Mouse (Mus musculus) ES-Bruce4 (cell line): Measurements from ENCODE around the gene Ajm1. TPM values are rescaled to one million over a fixed set of nuclear protein-coding genes. Genes with fewer than 3 reads are reported as not detected.

Experiments used
- H3K27ac ChIP-seq: 2 replicates; pipeline ENCODE4 v1.5.1; 2012; ENCODE audit warnings: low read length, inconsistent platforms; ENCODE audit not compliant: insufficient read depth
- H3K27me3 ChIP-seq: 2 replicates; pipeline ENCODE4 v1.6.1; 2012; ENCODE audit warnings: mild to moderate bottlenecking, low read length, inconsistent platforms; ENCODE audit not compliant: control insufficient read depth, poor library complexity, insufficient read depth, severe bottlenecking
- H3K36me3 ChIP-seq: 2 replicates; pipeline ENCODE4 v1.6.1; 2012; ENCODE audit warnings: inconsistent platforms, mild to moderate bottlenecking, low read length, moderate library complexity; ENCODE audit not compliant: control insufficient read depth, poor library complexity, insufficient read depth, severe bottlenecking
- H3K4me1 ChIP-seq: one replicate; pipeline ENCODE4 v1.8.1; 2011; ENCODE audit warnings: low read length; ENCODE audit not compliant: control insufficient read depth, insufficient read depth
- H3K4me3 ChIP-seq: 2 replicates; pipeline ENCODE4 v1.5.1; 2011; ENCODE audit warnings: low read depth, mild to moderate bottlenecking, low read length
- H3K9ac ChIP-seq: 2 replicates; pipeline ENCODE4 v1.6.1; 2012; ENCODE audit warnings: low read depth, mild to moderate bottlenecking, inconsistent platforms; ENCODE audit not compliant: poor library complexity, severe bottlenecking
- H3K9me3 ChIP-seq: replicated peaks from 2 replicates; pipeline ENCODE4 v1.6.1; 2012; ENCODE audit warnings: mild to moderate bottlenecking, low read length, inconsistent platforms; ENCODE audit not compliant: control insufficient read depth, poor library complexity, insufficient read depth, severe bottlenecking
- CTCF ChIP-seq: IDR thresholded peaks from one replicate; pipeline ENCODE4 v1.8.1; 2011; ENCODE audit warnings: low read depth, low read length
- EP300 ChIP-seq: IDR thresholded peaks from 2 replicates; pipeline ENCODE4 v1.6.1; 2011; ENCODE audit warnings: low read depth, low read length; ENCODE audit not compliant: insufficient read depth
- POLR2A ChIP-seq: IDR thresholded peaks from one replicate; pipeline ENCODE4 v1.8.1; 2011; ENCODE audit warnings: low read length; ENCODE audit not compliant: insufficient read depth
- polyA plus RNA-seq: library from polyadenylated mRNA; stranded (reverse); fragments of >200 nt; gene quantifications from 2 replicates; pipeline ENCODE4 v1.2.4, GENCODE M21; 2011; ENCODE audit warnings: low read depth; ENCODE audit not compliant: missing spikeins, insufficient read depth, insufficient read length

Ajm1 gene
- polyA plus RNA-seq, 1 experiment, result 0.70 TPM

DNA sequence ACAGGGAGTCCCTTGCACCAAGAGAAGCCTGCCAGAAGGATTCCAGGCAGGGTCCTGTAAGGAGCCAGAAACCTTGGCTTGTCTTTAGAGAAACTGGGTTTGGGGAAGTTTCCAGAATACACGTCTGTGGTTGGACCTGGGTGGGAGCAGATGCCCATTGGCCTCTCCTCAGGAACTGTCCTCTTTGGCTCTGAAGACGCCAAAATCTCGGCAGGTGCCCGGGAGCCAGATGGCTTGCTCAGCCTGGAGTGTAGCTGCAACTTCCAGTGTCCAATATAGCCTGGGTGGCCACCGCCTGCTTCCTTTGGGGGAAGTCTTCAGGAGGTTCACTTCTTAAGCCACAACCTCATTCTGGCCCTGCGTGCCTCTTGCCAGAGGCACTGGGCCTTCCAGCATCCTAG, 344 bp upstream of the Ajm1 start:
- Histone ChIP-seq H3K27ac (no peak overlapping the region), H3K4me1 (no peaks in the 10 kb centered on the region), H3K36me3 (no peaks in the 10 kb centered on the region), H3K27me3 (peaks cover 5% of the 10 kb centered on the region; the same call in 1 of the 2 replicates), H3K9ac (no peak overlapping the region), H3K9me3 (no peaks in the 10 kb centered on the region), H3K4me3 (no peak overlapping the region)
- TF ChIP-seq POLR2A (no peak), EP300 (no peak), CTCF (no peak)

DNA sequence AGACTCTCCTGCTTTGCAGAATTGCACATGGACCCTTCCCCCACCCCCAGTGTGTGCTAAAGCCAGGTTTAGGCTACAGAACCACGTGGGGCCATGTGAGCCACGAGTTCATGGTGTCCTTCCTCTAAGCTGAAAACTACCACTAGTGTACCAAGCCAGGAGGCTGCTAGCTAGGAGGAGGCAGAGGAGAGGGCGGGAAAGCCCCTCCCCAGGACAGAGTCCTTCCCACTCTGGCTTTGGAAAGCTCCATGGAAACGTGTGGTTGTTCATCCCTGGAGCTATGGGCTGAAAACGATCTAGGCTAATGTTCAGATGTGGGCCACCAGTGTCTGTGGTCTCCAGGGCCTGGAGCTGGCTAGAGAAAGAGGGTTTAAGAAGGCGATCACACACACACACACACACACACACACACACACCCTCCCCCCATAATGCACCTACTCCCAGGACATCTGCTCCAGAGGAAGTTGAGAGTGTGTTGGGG, 896 bp downstream of the Ajm1 start:
- no peak overlapping the region for H3K4me3 ChIP-seq
- H3K4me1 ChIP-seq, result peaks cover under 1% of the 10 kb centered on the region
- TF ChIP-seq EP300 (no peak), CTCF (no peak), POLR2A (no peak)
- no peaks in the 10 kb centered on the region for H3K36me3 ChIP-seq
- H3K9me3 ChIP-seq, result no peaks in the 10 kb centered on the region
- peaks cover 5% of the 10 kb centered on the region; the same call in 1 of the 2 replicates for H3K27me3 ChIP-seq
- no peak overlapping the region for H3K27ac ChIP-seq
- H3K9ac ChIP-seq, result no peak overlapping the region

- H3K4me3 ChIP-seq, result peak overlapping the region; percentile 24
- H3K9ac ChIP-seq, result peak overlapping the region; percentile 15; the same call in 1 of the 2 replicates
- peaks cover 5% of the 10 kb centered on the region; the same call in 1 of the 2 replicates for H3K27me3 ChIP-seq
- H3K27ac ChIP-seq, result no peak overlapping the region
- no peaks in the 10 kb centered on the region for H3K36me3 ChIP-seq
- H3K9me3 ChIP-seq, result no peaks in the 10 kb centered on the region
- H3K4me1 ChIP-seq, result peaks cover 2% of the 10 kb centered on the region
- peak; percentile 67 for TF ChIP-seq CTCF
- no peak for TF ChIP-seq POLR2A
Observed at GRCm38 (mm10) chr2:25579737-25580460, 1.7 kb downstream of the Ajm1 start.

DNA sequence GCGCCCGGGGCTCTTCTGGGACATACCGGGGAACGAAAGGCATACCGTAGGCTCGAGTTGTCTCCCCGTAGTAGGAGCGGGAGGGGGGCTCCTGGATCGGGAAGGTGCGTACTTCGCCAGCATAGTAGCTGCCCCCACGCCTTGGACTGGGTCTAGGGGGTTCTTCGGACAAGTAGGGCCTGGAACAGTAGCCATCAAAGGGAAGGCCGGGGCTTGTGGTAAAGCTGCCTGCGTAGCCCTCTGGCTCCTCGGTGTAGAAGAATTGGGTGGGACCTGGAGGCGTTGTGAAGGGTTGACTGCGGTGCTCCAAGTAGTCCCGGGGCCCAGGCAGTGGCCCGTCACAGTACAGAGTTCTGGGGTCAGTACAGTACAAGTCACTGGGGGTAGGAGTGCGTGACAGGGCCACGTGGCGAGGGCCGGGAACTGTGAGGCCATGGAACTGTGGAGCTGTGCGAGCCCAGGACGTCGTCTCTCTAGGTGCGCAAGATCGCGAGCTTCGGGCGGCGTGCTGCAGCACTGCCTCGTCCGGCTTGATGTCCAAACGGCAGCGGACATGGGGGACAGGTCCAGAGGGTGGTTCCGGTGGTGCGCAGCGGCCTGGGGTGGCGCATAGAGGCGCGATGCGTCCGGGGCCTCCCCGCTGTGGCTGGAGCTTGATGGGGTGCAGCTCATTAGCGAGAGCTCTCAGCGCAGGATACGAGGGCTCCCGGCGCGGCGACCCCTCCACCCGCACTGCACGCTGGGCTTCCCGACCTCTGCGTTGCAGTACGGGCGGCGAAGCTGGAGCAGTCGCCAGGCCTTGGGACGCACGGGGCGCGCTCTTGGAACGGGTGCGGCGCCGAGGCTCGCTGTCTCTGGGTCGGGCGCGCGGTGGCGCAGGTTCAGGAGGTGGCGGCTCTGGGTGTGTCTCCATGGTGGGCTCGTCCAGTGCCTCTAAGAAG, 2.5 kb downstream of the Ajm1 start:
- peaks cover 2% of the 10 kb centered on the region for H3K4me1 ChIP-seq
- H3K9ac ChIP-seq, result peak overlapping the region; percentile 15; the same call in 1 of the 2 replicates
- no peaks in the 10 kb centered on the region for H3K9me3 ChIP-seq
- H3K4me3 ChIP-seq, result peak overlapping the region; percentile 24
- no peak overlapping the region for H3K27ac ChIP-seq
- no peak for TF ChIP-seq CTCF
- TF ChIP-seq EP300, result no peak
- no peak for TF ChIP-seq POLR2A
- no peaks in the 10 kb centered on the region for H3K36me3 ChIP-seq
- peaks cover 5% of the 10 kb centered on the region; the same call in 1 of the 2 replicates for H3K27me3 ChIP-seq

DNA sequence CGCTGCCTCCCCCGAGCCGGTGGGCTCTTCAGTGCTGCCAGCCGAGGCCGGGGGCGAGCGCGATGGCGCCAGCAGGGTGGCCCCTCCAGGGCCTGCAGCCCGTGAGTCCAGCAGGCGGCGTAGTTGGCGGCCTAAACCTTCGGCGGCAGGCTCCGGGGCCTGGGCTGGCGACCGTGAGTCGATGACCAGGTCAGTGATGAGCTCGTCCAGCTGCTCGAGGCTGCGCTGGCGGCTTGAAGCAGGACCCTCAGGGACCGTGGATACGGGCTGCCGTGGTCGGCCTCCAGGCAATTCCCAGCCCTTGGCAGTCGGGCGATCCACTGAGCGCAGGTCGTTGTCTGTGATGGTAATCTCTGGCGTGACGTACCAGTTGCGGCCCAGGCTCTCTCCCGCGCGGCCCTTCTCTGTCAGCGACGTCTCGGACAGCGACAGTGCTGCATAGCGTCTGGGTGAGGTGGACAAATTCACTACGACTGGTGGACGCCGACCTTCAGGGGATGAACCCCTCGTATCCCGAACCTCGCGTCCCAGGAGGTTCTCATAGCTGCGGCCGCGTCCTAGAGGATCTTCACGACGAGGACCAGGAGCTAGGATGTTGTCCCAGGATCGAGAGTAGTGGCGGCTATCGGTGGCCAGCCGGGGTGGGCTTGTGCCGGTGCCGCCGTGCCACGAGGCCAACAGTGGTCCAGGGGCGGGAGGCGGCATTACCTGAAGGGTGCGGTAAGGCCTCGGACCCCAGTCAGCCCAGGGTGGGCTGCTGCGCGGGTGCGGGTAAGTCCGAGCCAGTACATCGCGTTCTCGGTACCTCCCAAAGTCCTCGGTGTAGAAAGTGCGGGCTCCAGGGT, 3.4 kb downstream of the Ajm1 start:
- H3K4me1 ChIP-seq, result peaks cover 2% of the 10 kb centered on the region

More for the DNA sequence above, 3.4 kb downstream of the Ajm1 start:
- TF ChIP-seq EP300 (no peak), POLR2A (no peak), CTCF (peak; percentile 13)
- Histone ChIP-seq H3K27ac (no peak overlapping the region), H3K9me3 (no peaks in the 10 kb centered on the region), H3K27me3 (peaks cover 5% of the 10 kb centered on the region; the same call in 1 of the 2 replicates), H3K4me3 (peak overlapping the region; percentile 3; the same call in 1 of the 2 replicates), H3K9ac (no peak overlapping the region), H3K36me3 (no peaks in the 10 kb centered on the region)
